Mouse (Mus musculus) embryonic facial prominence, embryonic 15.5 days (tissue): ENCODE measurements at regions not wholly inside any gene's neighbourhood (a gene's known extent, or its start where the extent isn't known, plus 50 kb on each side); places are given as distances from the start of the nearest gene placed in this dataset.
A peak's percentile ranks its signal among the peaks of the same experiment; 100 is the strongest.

Experiments used
- ATAC-seq: fragments of 200-750 bp; cut with Nextera tagmentation; 2 replicates; pipeline ENCODE4 v1.8.0; 2017; ENCODE audit warnings: low read depth, moderate TSS enrichment; ENCODE audit not compliant: insufficient number of reproducible peaks, low FRiP score, low TSS enrichment
- H3K27ac ChIP-seq: fragments of 300-500 bp; sonication (generic); replicated peaks from 2 replicates; pipeline ENCODE4 v1.5.1; 2015; ENCODE audit warnings: mild to moderate bottlenecking, inconsistent platforms
- H3K27me3 ChIP-seq: fragments of 300-500 bp; sonication (generic); 2 replicates; pipeline ENCODE4 v1.6.1; 2015; ENCODE audit warnings: inconsistent platforms
- H3K36me3 ChIP-seq: fragments of 300-500 bp; sonication (generic); 2 replicates; pipeline ENCODE4 v1.6.1; 2015; ENCODE audit warnings: mild to moderate bottlenecking, inconsistent platforms
- H3K4me1 ChIP-seq: fragments of 300-500 bp; sonication (generic); 2 replicates; pipeline ENCODE4 v1.6.1; 2015; ENCODE audit warnings: inconsistent platforms
- H3K4me2 ChIP-seq: fragments of 300-500 bp; sonication (generic); replicated peaks from 2 replicates; pipeline ENCODE4 v1.6.1; 2015; ENCODE audit warnings: mild to moderate bottlenecking, inconsistent platforms
- H3K4me3 ChIP-seq: fragments of 300-500 bp; sonication (generic); replicated peaks from 2 replicates; pipeline ENCODE4 v1.5.1; 2015; ENCODE audit warnings: mild to moderate bottlenecking, inconsistent platforms
- H3K9ac ChIP-seq: fragments of 300-500 bp; sonication (generic); 2 replicates; pipeline ENCODE4 v1.6.1; 2015; ENCODE audit warnings: inconsistent platforms
- H3K9me3 ChIP-seq: fragments of 300-500 bp; sonication (generic); replicated peaks from 2 replicates; pipeline ENCODE4 v1.6.1; 2016; ENCODE audit warnings: inconsistent platforms
- WGBS: fragments of 180-500 bp; shearing (Covaris S2); methylation state at CpG from one replicate; pipeline ENCODE4 v1.1.7; 2015; 5-methylcytosine and 5-hydroxymethylcytosine counted together

DNA sequence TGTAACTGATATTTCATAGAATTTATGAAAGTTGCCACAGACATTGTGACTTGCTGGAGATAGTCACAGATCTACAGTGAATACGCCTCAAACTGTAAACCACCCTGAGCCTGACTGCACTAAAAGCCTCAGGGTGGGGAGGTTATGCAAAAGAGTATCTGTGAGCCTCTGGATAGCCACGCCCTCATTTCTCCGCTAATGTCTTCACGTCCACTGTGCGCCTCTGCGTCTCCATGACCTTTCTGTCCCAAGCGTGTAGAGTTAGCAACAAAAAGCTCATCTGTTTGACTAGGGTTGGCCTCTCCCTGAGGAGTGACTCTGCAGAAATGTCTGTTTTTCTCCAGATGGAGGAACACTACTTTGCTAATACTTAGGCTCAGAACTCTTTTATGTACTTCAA is 170.8 kb upstream of the Gm49356 start:
- 66% methylated on average over 7 of the region's 7 CpGs for WGBS
- Histone ChIP-seq H3K9me3 (no peaks in the 10 kb centered on the region), H3K4me3 (no peak overlapping the region), H3K27me3 (no peaks in the 10 kb centered on the region), H3K27ac (no peak overlapping the region), H3K9ac (no peak overlapping the region), H3K4me2 (no peak overlapping the region), H3K4me1 (no peaks in the 10 kb centered on the region), H3K36me3 (no peaks in the 10 kb centered on the region)
- no peak for ATAC-seq

GRCm38 (mm10) chr15:58719410-58719809 is 169.7 kb upstream of the Gm49356 start:
- no peaks in the 10 kb centered on the region for H3K36me3 ChIP-seq
- WGBS = 85% methylated on average over 6 of the region's 6 CpGs
- no peaks in the 10 kb centered on the region for H3K4me1 ChIP-seq
- no peak overlapping the region for H3K27ac ChIP-seq
- H3K27me3 ChIP-seq = no peaks in the 10 kb centered on the region
- no peak overlapping the region for H3K4me3 ChIP-seq
- ATAC-seq = no peak
- H3K9ac ChIP-seq = no peak overlapping the region
- H3K9me3 ChIP-seq = no peaks in the 10 kb centered on the region
- H3K4me2 ChIP-seq = no peak overlapping the region

DNA sequence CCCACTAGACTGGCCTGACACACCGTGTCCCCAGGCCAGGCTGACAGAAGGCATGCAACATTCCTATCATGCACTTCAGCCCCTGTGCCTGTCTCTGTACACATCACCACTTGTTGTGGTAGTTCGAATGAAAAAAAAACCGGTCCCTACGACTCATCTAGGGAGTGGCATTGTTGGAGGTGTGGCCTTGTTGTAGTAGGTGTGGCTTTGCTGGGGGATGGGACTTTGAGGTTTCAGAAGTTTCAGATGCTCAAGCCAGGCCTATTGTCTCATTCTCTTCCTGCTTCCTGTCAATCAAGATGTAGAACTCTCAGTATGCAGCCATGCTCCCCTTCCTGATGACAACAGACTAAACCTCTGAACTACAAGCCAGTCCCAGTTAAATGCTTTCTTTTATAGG is 162.1 kb upstream of the Gm49356 start:
- no peak for ATAC-seq
- peaks cover 9% of the 10 kb centered on the region for H3K4me1 ChIP-seq
- 74% methylated on average over 4 of the region's 4 CpGs for WGBS

DNA sequence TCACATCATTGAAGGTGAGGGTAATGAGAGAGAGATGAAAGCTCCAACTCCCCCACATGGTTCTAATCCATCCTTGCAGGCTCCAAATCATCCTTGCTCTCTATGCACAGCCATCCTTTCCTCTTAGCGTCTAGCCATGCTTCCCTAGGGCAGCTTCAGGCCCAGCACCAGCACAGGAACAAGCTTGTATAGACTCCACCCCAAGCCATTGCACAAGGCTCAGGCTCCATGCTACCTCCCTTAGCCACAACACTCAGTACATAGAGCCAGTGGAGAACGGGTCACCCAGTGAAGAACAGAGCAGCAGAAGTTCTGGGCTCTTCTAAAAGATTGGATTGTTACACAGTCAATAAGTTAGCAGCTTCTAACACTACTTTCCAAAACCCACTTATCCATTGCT is 160.8 kb upstream of the Gm49356 start:
- H3K27me3 ChIP-seq = no peaks in the 10 kb centered on the region
- ATAC-seq = no peak
- no peak overlapping the region for H3K4me2 ChIP-seq
- no peaks in the 10 kb centered on the region for H3K9me3 ChIP-seq
- 86% methylated on average over 2 of the region's 2 CpGs for WGBS
- H3K27ac ChIP-seq = no peak overlapping the region
- H3K36me3 ChIP-seq = no peaks in the 10 kb centered on the region
- no peak overlapping the region for H3K4me3 ChIP-seq
- H3K9ac ChIP-seq = no peak overlapping the region
- H3K4me1 ChIP-seq = peaks cover 15% of the 10 kb centered on the region

More for the DNA sequence above, 162.1 kb upstream of the Gm49356 start:
- H3K27me3 ChIP-seq = no peaks in the 10 kb centered on the region
- no peak overlapping the region for H3K9ac ChIP-seq
- no peaks in the 10 kb centered on the region for H3K36me3 ChIP-seq
- H3K4me3 ChIP-seq = no peak overlapping the region
- H3K9me3 ChIP-seq = no peaks in the 10 kb centered on the region
- H3K4me2 ChIP-seq = no peak overlapping the region
- H3K27ac ChIP-seq = no peak overlapping the region

DNA sequence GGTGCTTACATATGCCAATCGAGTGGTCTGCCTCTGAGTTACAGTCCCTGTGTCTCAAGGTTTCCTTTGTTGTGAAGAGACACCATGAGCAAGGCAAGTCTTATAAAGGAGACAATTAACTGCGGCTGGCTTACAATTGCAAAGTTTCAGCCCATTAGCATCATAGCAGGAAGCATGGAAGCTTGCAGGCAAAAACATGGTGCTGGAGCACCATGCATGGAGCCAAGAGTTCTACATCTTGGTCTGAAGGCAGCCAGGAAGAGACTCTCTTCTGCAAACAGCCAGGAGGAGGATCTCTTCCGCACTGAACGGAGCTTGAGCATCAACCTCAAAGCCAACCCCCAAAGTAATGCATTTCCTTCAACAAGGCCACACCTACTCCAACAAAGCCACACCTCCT is 158.2 kb upstream of the Gm49356 start:
- no peak overlapping the region for H3K27ac ChIP-seq
- ATAC-seq = no peak
- no peak overlapping the region for H3K4me3 ChIP-seq
- H3K4me2 ChIP-seq = no peak overlapping the region
- no peaks in the 10 kb centered on the region for H3K9me3 ChIP-seq
- H3K27me3 ChIP-seq = no peaks in the 10 kb centered on the region
- no peaks in the 10 kb centered on the region for H3K36me3 ChIP-seq
- H3K9ac ChIP-seq = no peak overlapping the region
- WGBS = 73% methylated on average over 4 of the region's 4 CpGs
- H3K4me1 ChIP-seq = peaks cover 15% of the 10 kb centered on the region

DNA sequence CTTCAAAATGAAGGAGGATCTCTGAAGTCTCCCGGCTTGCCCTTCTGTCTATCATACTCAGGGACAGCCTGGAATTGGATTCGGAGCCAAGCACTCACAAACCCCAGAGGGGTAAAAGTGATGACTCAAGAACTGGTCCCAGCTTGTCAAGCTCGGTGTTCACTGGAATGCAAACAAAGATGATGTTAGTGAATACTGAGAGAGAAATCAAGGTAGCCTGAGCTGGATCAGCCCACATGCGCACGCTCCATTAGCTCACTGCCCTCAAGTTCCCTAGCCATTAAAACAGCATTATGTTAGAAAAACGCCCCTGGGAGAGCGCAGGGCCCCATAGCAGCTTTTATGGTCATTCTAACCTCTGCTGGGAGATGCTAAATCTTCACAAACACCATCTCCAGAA is 157.8 kb upstream of the Gm49356 start:
- 59% methylated on average over 7 of the region's 7 CpGs for WGBS
- no peaks in the 10 kb centered on the region for H3K36me3 ChIP-seq
- no peak for ATAC-seq
- H3K27ac ChIP-seq = peak overlapping the region; percentile 53; the same call in 1 of the 2 replicates
- no peaks in the 10 kb centered on the region for H3K27me3 ChIP-seq
- no peaks in the 10 kb centered on the region for H3K9me3 ChIP-seq
- H3K4me2 ChIP-seq = peak overlapping the region; percentile 33
- H3K4me1 ChIP-seq = peaks cover 15% of the 10 kb centered on the region
- no peak overlapping the region for H3K9ac ChIP-seq
- no peak overlapping the region for H3K4me3 ChIP-seq

GRCm38 (mm10) chr15:58731952-58732642 is 157.0 kb upstream of the Gm49356 start:
- Histone ChIP-seq H3K4me3 (no peak overlapping the region), H3K4me2 (peak overlapping the region; percentile 33), H3K27me3 (no peaks in the 10 kb centered on the region), H3K4me1 (peaks cover 15% of the 10 kb centered on the region), H3K9ac (no peak overlapping the region), H3K27ac (peak overlapping the region; percentile 53; the same call in 1 of the 2 replicates), H3K9me3 (no peaks in the 10 kb centered on the region), H3K36me3 (no peaks in the 10 kb centered on the region)
- ATAC-seq = no peak; the same call in 1 of the 2 replicates
- WGBS = 20% methylated on average over 13 of the region's 13 CpGs
